Mouse (Mus musculus) cerebellum, adult 11-12 months (tissue): Measurements from ENCODE around the gene Zdhhc19.
"Not testable (repeated sequence)": the region's sequence is repeated elsewhere in the genome, so short reads cannot be mapped to it uniquely, and the experiment has no call there.

Experiments
- DNase-seq: peaks from one replicate; pipeline ENCODE4 v3.0.0; 2022

Zdhhc19 gene

GRCm38 (mm10) chr16:32487234-32488111 lies 8.6 kb upstream of the Zdhhc19 start, which contains the start of gene Slc51a:
Gene Slc51a (minus strand): TSS chr16:32487879.
- no peak for DNase-seq

GRCm38 (mm10) chr16:32488939-32489338 lies 7.1 kb upstream of the Zdhhc19 start:
- no peak for DNase-seq

GRCm38 (mm10) chr16:32494371-32494770 lies 1.7 kb upstream of the Zdhhc19 start:
- not testable (repeated sequence) for DNase-seq

GRCm38 (mm10) chr16:32498996-32499395 lies 2.9 kb downstream of the Zdhhc19 start:
- DNase-seq = no peak

GRCm38 (mm10) chr16:32499430-32500037 lies 3.5 kb downstream of the Zdhhc19 start:
- DNase-seq = peak; percentile 83

GRCm38 (mm10) chr16:32501459-32501858 lies 5.4 kb downstream of the Zdhhc19 start:
- DNase-seq = no peak

GRCm38 (mm10) chr16:32502621-32503335 lies 6.7 kb downstream of the Zdhhc19 start:
- no peak for DNase-seq

GRCm38 (mm10) chr16:32503633-32504032 lies 7.6 kb downstream of the Zdhhc19 start:
- no peak for DNase-seq

GRCm38 (mm10) chr16:32506298-32506697 lies 10.2 kb downstream of the Zdhhc19 start:
- no peak for DNase-seq

GRCm38 (mm10) chr16:32506868-32507267 lies 10.8 kb downstream of the Zdhhc19 start:
- DNase-seq = no peak

- DNase-seq = no peak
These were observed 11.3 kb downstream of the Zdhhc19 start for GRCm38 (mm10) chr16:32507407-32507806.

GRCm38 (mm10) chr16:32508035-32508434 lies 12.0 kb downstream of the Zdhhc19 start:
- DNase-seq = no peak

- no peak for DNase-seq
These were observed 12.5 kb downstream of the Zdhhc19 start for GRCm38 (mm10) chr16:32508506-32509065.

- DNase-seq = no peak
These were observed 13.2 kb downstream of the Zdhhc19 start for GRCm38 (mm10) chr16:32509066-32509942.

- no peak for DNase-seq
These were observed 14.6 kb downstream of the Zdhhc19 start for GRCm38 (mm10) chr16:32510399-32511337.

GRCm38 (mm10) chr16:32511338-32511734 lies 15.3 kb downstream of the Zdhhc19 start:
- DNase-seq = no peak

- DNase-seq = no peak
These were observed 15.9 kb downstream of the Zdhhc19 start for GRCm38 (mm10) chr16:32511827-32512490.

- no peak for DNase-seq
These were observed 16.9 kb downstream of the Zdhhc19 start for GRCm38 (mm10) chr16:32512921-32513320.

- no peak for DNase-seq
These were observed 17.3 kb downstream of the Zdhhc19 start for GRCm38 (mm10) chr16:32513401-32513800.

GRCm38 (mm10) chr16:32513948-32514347 lies 17.9 kb downstream of the Zdhhc19 start:
- DNase-seq = no peak
